Mouse (Mus musculus) heart, postnatal 0 days (tissue): Measurements from ENCODE around the gene Clmp. TPM values are rescaled to one million over a fixed set of nuclear protein-coding genes. Genes with fewer than 3 reads are reported as not detected.
"Not testable (repeated sequence)": the region's sequence is repeated elsewhere in the genome, so short reads cannot be mapped to it uniquely, and the experiment has no call there.

Source experiments
- ATAC-seq: fragments of 200-750 bp; cut with Nextera tagmentation; 2 replicates; pipeline ENCODE4 v1.8.0; 2017; ENCODE audit warnings: low read depth, moderate number of reproducible peaks, moderate library complexity; ENCODE audit not compliant: insufficient read depth
- DNase-seq: peaks from one replicate; pipeline ENCODE4 v3.0.0-alpha.2; 2016; ENCODE audit warnings: low spot score
- H3K27ac ChIP-seq: fragments of 300-500 bp; sonication (generic); 2 replicates; pipeline ENCODE4 v1.5.1; 2014; ENCODE audit warnings: low read depth, mild to moderate bottlenecking
- H3K27me3 ChIP-seq: fragments of 300-500 bp; sonication (generic); 2 replicates; pipeline ENCODE4 v1.6.1; 2014; ENCODE audit warnings: low read length, mixed read lengths; ENCODE audit not compliant: control insufficient read depth, insufficient read depth
- H3K36me3 ChIP-seq: fragments of 300-500 bp; sonication (generic); replicated peaks from 2 replicates; pipeline ENCODE4 v1.6.1; 2014; ENCODE audit warnings: low read length, mixed read lengths; ENCODE audit not compliant: control insufficient read depth, insufficient read depth
- H3K4me1 ChIP-seq: fragments of 300-500 bp; sonication (generic); 2 replicates; pipeline ENCODE4 v1.6.1; 2014; ENCODE audit warnings: antibody characterized with exemption; ENCODE audit not compliant: control insufficient read depth, insufficient read depth
- H3K4me2 ChIP-seq: fragments of 300-500 bp; sonication (generic); 2 replicates; pipeline ENCODE4 v1.6.1; 2014; ENCODE audit warnings: low read depth, mild to moderate bottlenecking, low read length, moderate library complexity
- H3K4me3 ChIP-seq: fragments of 300-500 bp; sonication (generic); 2 replicates; pipeline ENCODE4 v1.5.1; 2014; ENCODE audit warnings: low read depth, low read length
- H3K9ac ChIP-seq: fragments of 300-500 bp; sonication (generic); replicated peaks from 2 replicates; pipeline ENCODE4 v1.6.1; 2014; ENCODE audit warnings: low read depth, low read length, mixed read lengths
- H3K9me3 ChIP-seq: fragments of 300-500 bp; sonication (generic); replicated peaks from 2 replicates; pipeline ENCODE4 v1.6.1; 2016; ENCODE audit warnings: low read length; ENCODE audit not compliant: control insufficient read depth
- CTCF ChIP-seq: IDR thresholded peaks from 2 replicates; pipeline ENCODE4 v1.5.1; 2016; ENCODE audit warnings: antibody characterized with exemption, control low read depth, low read depth
- EP300 ChIP-seq: IDR thresholded peaks from 2 replicates; pipeline ENCODE4 v1.6.1; 2016; ENCODE audit warnings: antibody characterized with exemption, low read depth
- WGBS: fragments of 180-500 bp; shearing (Covaris S2); extraction: QIAGEN DNeasy Blood & Tissue Kit; methylation state at CpG from one replicate; pipeline ENCODE4 v1.1.7; 2014; 5-methylcytosine and 5-hydroxymethylcytosine counted together
- polyA plus RNA-seq: library from polyadenylated mRNA; unstranded; fragments of >200 nt; fragmentation: Nextera tagmentation; extraction: Ambion mirVana; gene quantifications from 2 replicates; pipeline ENCODE4 v1.2.1, GENCODE M21; 2015
- total RNA-seq: library from RNA; depleted of rRNA; stranded (reverse); fragments of >200 nt; gene quantifications from 2 replicates; pipeline ENCODE4 v1.2.3, GENCODE M21; 2014; ENCODE audit warnings: low replicate concordance

The Clmp gene
- total and polyA plus RNA-seq, 2 experiments from 2014 or later, result 2.5 to 4.7 TPM

GRCm38 (mm10) chr9:40804576-40804975 lies 118.8 kb downstream of the Clmp start:
- Histone ChIP-seq H3K36me3 (peaks cover 46% of the 10 kb centered on the region), H3K4me1 (peaks cover 11% of the 10 kb centered on the region)
- DNase-seq, H3K9me3 ChIP-seq, H3K4me2 ChIP-seq, H3K4me3 ChIP-seq, ATAC-seq, H3K27ac ChIP-seq, H3K9ac ChIP-seq, H3K27me3 ChIP-seq: not testable (repeated sequence)
- WGBS, result 59% methylated on average over 3 of the region's 3 CpGs

DNA sequence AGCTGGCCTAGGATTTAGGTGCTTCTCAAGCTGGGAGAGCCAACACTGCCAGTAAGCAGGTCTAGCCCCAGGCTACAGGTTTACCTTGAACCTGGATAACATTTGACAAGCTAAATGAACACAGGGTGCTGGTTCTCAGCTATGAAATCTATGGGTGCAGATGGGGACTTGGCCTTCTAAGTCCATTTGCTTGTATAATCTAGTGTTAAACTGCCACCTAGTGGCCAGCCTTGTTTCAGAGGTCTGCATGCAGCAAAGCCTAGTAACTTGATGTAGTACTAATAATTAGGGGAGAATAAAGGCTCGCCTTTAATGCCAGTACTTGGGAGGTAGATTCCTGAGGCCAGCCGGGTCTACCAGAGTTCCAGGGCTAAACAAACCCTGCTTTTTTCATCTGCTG lies 119.5 kb downstream of the Clmp start:
- H3K4me1 ChIP-seq, result peaks cover 11% of the 10 kb centered on the region
- H3K4me2 ChIP-seq, result no peak overlapping the region
- no peaks in the 10 kb centered on the region for H3K9me3 ChIP-seq
- TF ChIP-seq CTCF (peak; percentile 76), EP300 (no peak)
- ATAC-seq, result no peak
- H3K9ac ChIP-seq, result no peak overlapping the region
- peaks cover 46% of the 10 kb centered on the region for H3K36me3 ChIP-seq
- H3K27me3 ChIP-seq, result no peaks in the 10 kb centered on the region
- WGBS, result 21% methylated on average over 2 of the region's 2 CpGs
- no peak overlapping the region for H3K4me3 ChIP-seq
- peak; percentile 86 for DNase-seq
- H3K27ac ChIP-seq, result no peak overlapping the region

DNA sequence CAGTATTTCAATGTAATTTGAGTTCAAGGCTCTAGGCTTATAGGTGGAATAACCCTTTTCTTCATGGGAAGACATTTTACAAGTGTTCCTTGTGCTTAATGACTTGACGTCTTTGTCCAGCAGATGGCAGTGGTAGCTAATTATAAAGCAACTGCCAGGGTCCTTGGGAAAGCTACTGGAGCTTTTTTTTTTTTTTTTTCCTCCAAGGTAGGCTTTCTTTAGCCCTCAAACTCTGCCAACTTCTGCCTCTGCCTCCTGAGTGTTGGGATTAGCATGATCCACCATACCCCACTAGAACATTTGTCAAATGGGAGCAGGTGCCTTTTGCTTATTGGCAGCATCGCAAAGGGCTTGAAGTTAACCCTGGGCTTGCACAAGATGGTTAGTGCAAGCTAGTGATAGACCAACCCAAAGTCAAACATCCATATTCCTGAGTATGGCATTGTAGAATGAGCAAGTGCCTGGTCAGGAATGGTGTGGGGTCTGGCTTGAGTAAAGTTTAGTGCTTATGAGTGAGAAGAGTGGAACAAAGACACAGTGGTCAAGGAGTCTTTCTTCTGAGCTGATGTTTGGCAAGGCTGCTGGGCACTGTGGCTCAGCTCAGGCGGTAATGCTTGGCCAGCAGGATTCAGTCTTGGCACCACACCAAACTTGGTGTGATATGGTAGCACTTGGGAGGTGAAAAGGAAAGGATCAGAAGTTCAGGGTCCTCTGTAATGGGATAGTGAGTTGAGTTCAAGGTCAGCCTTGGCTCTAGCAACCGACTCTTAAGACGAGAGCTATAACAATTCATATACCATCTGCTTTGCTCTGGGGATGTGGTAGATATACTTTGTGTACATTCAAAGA lies 120.9 kb downstream of the Clmp start:
- Histone ChIP-seq H3K27ac (peak overlapping the region; percentile 65), H3K4me3 (no peak overlapping the region), H3K36me3 (peaks cover 46% of the 10 kb centered on the region), H3K9me3 (no peaks in the 10 kb centered on the region), H3K4me1 (peaks cover 11% of the 10 kb centered on the region), H3K9ac (0 out of 2 replicates have a peak overlapping the region, but pooled peaks have one; percentile 8), H3K27me3 (no peaks in the 10 kb centered on the region), H3K4me2 (no peak overlapping the region)
- ATAC-seq (peak; percentile 28), DNase-seq (no peak)
- 19% methylated on average over 5 of the region's 5 CpGs for WGBS
- TF ChIP-seq EP300 (no peak), CTCF (peak; percentile 53)

DNA sequence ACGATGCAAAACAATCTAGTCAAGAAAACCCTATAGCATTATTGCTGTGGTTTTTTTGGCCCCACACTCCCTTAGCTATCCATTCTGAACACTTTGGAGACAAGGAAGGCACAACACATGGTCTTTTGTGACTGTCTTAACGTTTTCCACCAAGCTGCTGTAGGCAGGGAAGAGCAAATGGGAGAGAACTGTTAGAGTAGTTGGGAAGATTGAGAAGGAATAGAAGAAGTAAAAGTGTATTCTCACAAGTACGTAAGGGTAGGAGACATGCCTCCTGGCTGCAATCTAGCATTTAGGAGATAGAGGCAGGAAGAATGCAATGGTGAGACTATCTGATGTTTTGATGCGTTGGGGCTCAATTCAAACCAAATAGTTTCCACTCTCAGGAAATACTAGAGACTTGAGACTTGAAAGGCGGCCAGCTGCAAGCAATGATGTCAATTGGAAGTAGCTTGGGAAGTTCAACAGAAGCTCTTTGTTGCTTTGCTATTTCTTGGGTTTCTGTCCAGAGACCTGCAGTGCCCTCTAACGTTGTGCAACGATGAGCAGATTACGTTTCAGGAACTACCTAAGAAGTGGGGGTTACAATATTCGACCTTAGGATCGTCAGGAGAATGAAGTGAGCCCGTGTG lies 121.6 kb downstream of the Clmp start:
- Histone ChIP-seq H3K9ac (no peak overlapping the region), H3K4me1 (peaks cover 11% of the 10 kb centered on the region), H3K36me3 (peaks cover 41% of the 10 kb centered on the region), H3K9me3 (no peaks in the 10 kb centered on the region), H3K4me2 (no peak overlapping the region), H3K27me3 (no peaks in the 10 kb centered on the region), H3K4me3 (no peak overlapping the region), H3K27ac (peak overlapping the region; percentile 65)
- WGBS, result 19% methylated on average over 11 of the region's 11 CpGs
- no peak; the same call in 1 of the 2 replicates for TF ChIP-seq CTCF
- ATAC-seq (no peak), DNase-seq (no peak)

GRCm38 (mm10) chr9:40808061-40808906 lies 122.5 kb downstream of the Clmp start:
- Histone ChIP-seq H3K9ac (no peak overlapping the region), H3K4me2 (no peak overlapping the region), H3K4me3 (no peak overlapping the region), H3K9me3 (no peaks in the 10 kb centered on the region), H3K27ac (peak overlapping the region; percentile 65), H3K27me3 (no peaks in the 10 kb centered on the region), H3K4me1 (peaks cover 11% of the 10 kb centered on the region), H3K36me3 (peaks cover 36% of the 10 kb centered on the region)
- no peak for ATAC-seq
- TF ChIP-seq EP300 (no peak), CTCF (no peak)
- WGBS, result 43% methylated on average over 16 of the region's 16 CpGs
- no peak for DNase-seq
